ENCODE assay signal across 8 mouse cellular contexts in genomic region chr12:85485890-85486765, GRCm38 (mm10). TPM values are rescaled to one million over a fixed set of nuclear protein-coding genes. Genes with fewer than 3 reads are reported as not detected.
DNase-seq lines count a peak whose midpoint lies in the region; ATAC-seq and TF ChIP-seq lines count a peak whose summit lies in the region.

No protein-coding gene starts in this region.

- no peak for DNase-seq in Patski (ENCODE audit: low read depth, low spot score)
- DNase-seq in cerebellum, postnatal 10 days, result peak; percentile 97 to 98
- DNase-seq in frontal cortex, postnatal 14 days (ENCODE audit: low spot score in 2 of 2), result peak; percentile 84 to 92
- peak; percentile 91 to 95 for DNase-seq in layer of hippocampus, postnatal 25 days (ENCODE audit: extremely low spot score in 1 of 2, low spot score in 1 of 2)
- peak; percentile 98 for DNase-seq in lung, postnatal 14 days
- DNase-seq in ovary, postnatal 36 days (ENCODE audit: low spot score), result peak; percentile 98
- peak; percentile 97 for DNase-seq in thymus, postnatal 25 days

- in situ Hi-C loops in Patski (cut with MboI; ENCODE audit: low pct_unique_long_range_greater_than_20kb), result loop anchor here (5.0 to 25.0 kb wide), 2 partner anchors 144 to 299 kb away; partner anchors contain the start of gene Pgf

- peak overlapping the region; percentile 75 for H3K9ac ChIP-seq in hindbrain, embryonic 13.5 days

- H3K4me2 ChIP-seq in hindbrain, embryonic 13.5 days, result peak overlapping the region; percentile 70

- no peak for TF ChIP-seq CTCF in Patski (IDR thresholded peaks at IDR 0.05)

- H3K4me3 ChIP-seq in hindbrain, embryonic 13.5 days, result peak overlapping the region; percentile 56

- H3K9me3 ChIP-seq in hindbrain, embryonic 13.5 days, result no peaks in the 10 kb centered on the region

- under 1% methylated on average over 50 of the region's 52 CpGs for whole genome bisulfite sequencing in hindbrain, embryonic 13.5 days

- H3K36me3 ChIP-seq in hindbrain, embryonic 13.5 days, result no peaks in the 10 kb centered on the region

- ATAC-seq in Patski, result peak; percentile 87
- peak; percentile 95 for ATAC-seq in hindbrain, embryonic 13.5 days (ENCODE audit: low FRiP score)

- CTCF ChIA-PET in Patski (lab: Charles Lee), result interaction anchor here (0.9 to 8.9 kb wide), 5 partner anchors 13 to 146 kb away, joined by 3 to 84 read pairs (median 5); partner anchors contain the start of gene Fos

- POLR2A ChIA-PET in Patski (lab: Charles Lee), result interaction anchor here (1.2 to 2.0 kb wide), 3 partner anchors 11 to 34 kb away, joined by 3 to 9 read pairs (median 8); partner anchors contain the start of gene Fos

- H3K4me1 ChIP-seq in hindbrain, embryonic 13.5 days (replicated peaks), result peaks cover 26% of the 10 kb centered on the region

- no peaks in the 10 kb centered on the region for H3K27me3 ChIP-seq in Patski
- peaks cover 18% of the 10 kb centered on the region for H3K27me3 ChIP-seq in hindbrain, embryonic 13.5 days

- peak overlapping the region; percentile 85 for H3K27ac ChIP-seq in hindbrain, embryonic 13.5 days

RNA-seq across cellular contexts. Expression of gene Fos, which starts 12.4 kb away (rescaled TPM):
- polyA plus RNA-seq in Patski (2021), result 678 TPM
- 1.9 and 2.5 TPM in 2 replicates for polyA plus RNA-seq in hindbrain, embryonic 13.5 days (2015; fragmentation: Nextera tagmentation; extraction: Ambion mirVana)
- 10 to 100 TPM; 10.7 to 13.9 TPM for total RNA-seq in layer of hippocampus, postnatal 25 days (2021)

Comparison
In these comparisons a context has a peak if more than half of its experiments do, and no peak if none do; other contexts are left out.
1. RNA of gene Fos, which starts 12.4 kb away (polyA plus RNA-seq): 678 TPM in Patski (single experiment); 1.9 to 2.5 TPM in hindbrain, embryonic 13.5 days; every median in the first group is over 100 times any median in the second.